Mouse (Mus musculus) gastrocnemius, postnatal 36 days (tissue): Measurements from ENCODE around the gene Maml3. TPM values are rescaled to one million over a fixed set of nuclear protein-coding genes. Genes with fewer than 3 reads are reported as not detected.
A peak's percentile ranks its signal among the peaks of the same experiment; 100 is the strongest.

Experiments used
- DNase-seq, 2 experiments: peaks; one replicate each; pipeline ENCODE4 v3.0.0; 2022
- intact Hi-C: fragments of 180-260 bp; cut with DNase I; formaldehyde crosslinking; loops from one replicate; pipeline ENCODE4 v1.15.1; 2025
- total RNA-seq, 2 experiments: library from RNA; stranded (reverse); gene quantifications; 2 replicates each; pipeline ENCODE4 v1.2.3; 2021

The Maml3 gene
- total RNA-seq, 2 experiments from 2014 or later: 1.9 to 2.6 TPM

DNA sequence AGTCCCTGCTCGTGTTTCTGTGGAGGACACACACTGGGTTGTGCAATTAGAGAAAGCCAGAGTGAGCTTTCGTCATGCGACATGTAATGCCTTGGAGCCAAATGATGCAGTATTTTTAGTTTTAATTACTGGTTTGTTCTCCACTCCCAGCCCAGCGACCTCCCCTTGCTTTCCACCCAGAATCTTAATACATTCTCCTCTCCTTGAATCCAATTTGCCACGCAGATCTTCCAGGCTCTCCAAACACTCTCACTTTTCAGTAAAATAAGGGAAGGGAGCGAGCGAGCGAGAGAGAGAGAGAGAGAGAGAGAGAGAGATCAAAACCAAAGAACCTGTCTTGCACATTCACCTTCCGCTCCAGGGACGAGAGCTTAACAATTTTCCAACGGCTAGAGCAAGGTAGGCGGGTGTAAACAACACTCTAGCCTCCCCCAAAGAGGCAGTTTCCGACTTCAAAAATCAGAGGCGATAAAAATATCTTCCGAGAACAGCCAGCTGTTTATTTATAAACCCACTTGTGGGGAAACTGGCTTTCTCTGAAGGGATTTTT lies 404.1 kb downstream of the Maml3 start:
- intact Hi-C loops: loop anchor here (2.0 to 10.0 kb wide), 4 partner anchors 196 to 542 kb away; no protein-coding TSS in a partner anchor
- no peak for DNase-seq

DNA sequence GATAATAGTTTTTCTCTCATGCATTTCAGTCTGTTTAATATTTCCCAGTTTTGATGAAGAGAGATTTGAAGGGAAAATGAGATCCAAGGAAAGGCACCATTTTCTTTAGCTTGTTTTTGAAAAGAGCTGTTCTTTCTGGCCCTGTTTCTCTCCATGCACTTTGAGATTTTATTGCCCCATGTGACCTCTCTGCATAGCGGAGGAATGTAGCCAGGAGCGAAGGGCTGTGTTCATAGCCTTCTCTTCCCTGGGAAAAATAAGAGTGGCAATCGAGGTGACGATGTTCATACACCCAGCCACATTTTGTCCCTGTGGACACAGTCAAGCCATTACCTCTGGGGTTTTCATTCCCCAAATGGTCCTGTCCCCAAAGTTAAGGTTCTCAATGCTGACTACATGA lies 404.8 kb downstream of the Maml3 start:
- DNase-seq: no peak
- intact Hi-C loops: loop anchor here (2.0 to 10.0 kb wide), 4 partner anchors 197 to 543 kb away; no protein-coding TSS in a partner anchor

DNA sequence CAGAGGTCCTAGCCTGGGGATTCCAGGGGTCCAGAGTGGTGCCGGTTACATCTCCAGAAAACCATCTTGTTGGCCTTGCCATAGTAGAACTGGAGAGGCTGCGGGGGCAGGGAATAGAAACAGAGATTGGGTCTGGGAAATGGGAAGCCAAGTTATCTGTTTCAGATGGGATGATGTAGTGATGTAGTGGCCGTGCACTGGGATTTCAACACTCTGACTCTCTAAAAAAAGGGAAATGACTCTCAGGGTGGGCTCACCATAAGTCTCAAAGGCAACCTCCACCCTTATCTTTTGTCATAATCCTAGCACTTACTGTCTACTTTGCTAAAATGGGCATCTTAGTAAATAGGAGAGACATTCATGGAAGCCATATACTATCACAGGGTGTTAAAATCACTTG lies 406.9 kb downstream of the Maml3 start:
- no peak for DNase-seq
- intact Hi-C loops: no loop called here

- no peak for DNase-seq
- intact Hi-C loops: no loop called here
Observed at GRCm38 (mm10) chr3:51695713-51696112, 409.2 kb downstream of the Maml3 start.

DNA sequence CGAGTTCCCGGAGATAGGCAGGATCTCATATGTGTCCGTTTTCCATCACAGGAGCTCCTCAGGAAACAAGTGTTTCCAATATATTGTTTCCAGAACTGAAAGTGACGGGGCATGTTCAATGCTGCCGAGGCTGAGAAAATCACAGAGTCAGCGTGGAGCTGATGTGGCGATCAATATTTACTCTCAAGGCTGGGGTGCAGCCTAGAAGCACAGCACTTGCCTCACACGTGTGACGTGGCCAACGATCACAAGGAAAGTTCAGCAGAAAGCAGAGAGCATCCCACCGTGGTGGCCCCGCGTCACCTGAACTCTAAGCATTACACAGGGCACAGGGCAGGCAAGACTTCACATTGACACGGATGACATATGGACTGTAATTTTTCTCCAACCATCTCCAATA lies 410.3 kb downstream of the Maml3 start:
- intact Hi-C loops: no loop called here
- DNase-seq: no peak

- intact Hi-C loops: no loop called here
- DNase-seq: no peak
Observed at GRCm38 (mm10) chr3:51693196-51693595, 411.7 kb downstream of the Maml3 start.

- DNase-seq: no peak
Observed at GRCm38 (mm10) chr3:51688725-51689124, 416.2 kb downstream of the Maml3 start.

DNA sequence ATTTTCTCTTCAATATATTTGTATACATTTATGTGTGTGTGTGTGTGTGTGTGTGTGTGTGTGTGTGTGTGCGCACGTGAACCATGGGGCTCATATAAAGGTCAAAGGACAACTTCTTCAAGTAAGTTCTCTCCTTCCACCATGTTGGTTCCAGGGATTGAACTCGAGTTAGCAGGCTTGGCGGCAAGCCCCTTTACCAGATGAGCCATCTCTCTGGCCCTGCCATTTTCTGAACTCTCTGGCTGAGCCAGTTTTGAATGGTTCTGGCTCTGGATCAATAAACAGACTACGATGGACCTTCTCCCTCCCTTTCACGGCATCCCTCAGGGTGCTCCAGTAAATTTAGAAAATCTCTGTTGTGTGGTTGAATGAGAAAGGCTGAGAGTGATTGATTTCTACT lies 418.1 kb downstream of the Maml3 start:
- intact Hi-C loops: loop anchor here (10.0 kb wide), 1 partner anchor 428 kb away; no protein-coding TSS in a partner anchor
- no peak for DNase-seq

More at GRCm38 (mm10) chr3:51688725-51689124, 416.2 kb downstream of the Maml3 start:
- intact Hi-C loops: loop anchor here (10.0 kb wide), 1 partner anchor 426 kb away; no protein-coding TSS in a partner anchor

DNA sequence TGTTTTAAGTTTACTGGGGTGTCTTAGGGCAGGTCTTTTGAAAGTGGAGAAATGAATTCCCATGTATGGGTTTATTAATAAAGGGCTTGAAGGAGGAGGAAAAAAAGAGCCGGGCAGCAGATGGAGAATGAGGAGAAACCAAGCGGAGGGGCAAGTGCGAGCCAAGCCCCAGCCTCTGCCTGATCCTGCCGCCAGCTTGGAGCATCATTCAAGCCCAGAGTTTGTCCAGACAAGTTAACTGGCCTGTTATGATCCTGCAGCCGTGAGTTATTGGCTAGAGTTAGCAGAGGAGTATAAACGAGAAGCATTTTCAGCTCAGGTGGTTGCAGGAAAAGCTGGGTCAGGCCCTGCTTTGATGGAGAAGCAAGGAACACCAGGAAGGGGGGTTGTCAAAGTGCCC lies 418.6 kb downstream of the Maml3 start:
- DNase-seq: no peak
- intact Hi-C loops: loop anchor here (10.0 kb wide), 1 partner anchor 428 kb away; no protein-coding TSS in a partner anchor

GRCm38 (mm10) chr3:51685539-51685938 lies 419.3 kb downstream of the Maml3 start:
- intact Hi-C loops: loop anchor here (10.0 kb wide), 1 partner anchor 429 kb away; no protein-coding TSS in a partner anchor
- no peak for DNase-seq

DNA sequence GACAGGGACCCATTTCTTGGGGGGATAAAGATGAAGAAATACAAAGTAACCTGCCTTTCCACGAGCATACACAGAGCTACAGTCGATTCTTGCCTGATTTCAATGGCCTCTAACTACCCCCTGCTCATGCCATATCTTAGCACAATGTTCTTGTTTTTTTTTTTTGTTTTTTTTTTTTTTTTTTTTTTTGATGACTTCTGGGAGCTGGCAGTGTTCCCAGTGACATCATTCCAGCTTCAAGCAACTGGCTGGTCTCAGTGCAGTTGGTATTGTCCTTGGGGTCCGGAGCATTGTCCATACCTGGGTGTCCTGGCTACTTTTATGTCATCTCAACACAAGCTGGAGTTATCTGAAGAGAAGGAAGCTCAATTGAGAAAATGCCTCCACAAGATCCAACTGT lies 429.9 kb downstream of the Maml3 start:
- intact Hi-C loops: no loop called here
- no peak for DNase-seq

- DNase-seq: peak; percentile 41 to 44
- intact Hi-C loops: no loop called here
Observed at GRCm38 (mm10) chr3:51673408-51674086, 431.3 kb downstream of the Maml3 start.

- DNase-seq: no peak
- intact Hi-C loops: no loop called here
Observed at GRCm38 (mm10) chr3:51672631-51673030, 432.2 kb downstream of the Maml3 start.

DNA sequence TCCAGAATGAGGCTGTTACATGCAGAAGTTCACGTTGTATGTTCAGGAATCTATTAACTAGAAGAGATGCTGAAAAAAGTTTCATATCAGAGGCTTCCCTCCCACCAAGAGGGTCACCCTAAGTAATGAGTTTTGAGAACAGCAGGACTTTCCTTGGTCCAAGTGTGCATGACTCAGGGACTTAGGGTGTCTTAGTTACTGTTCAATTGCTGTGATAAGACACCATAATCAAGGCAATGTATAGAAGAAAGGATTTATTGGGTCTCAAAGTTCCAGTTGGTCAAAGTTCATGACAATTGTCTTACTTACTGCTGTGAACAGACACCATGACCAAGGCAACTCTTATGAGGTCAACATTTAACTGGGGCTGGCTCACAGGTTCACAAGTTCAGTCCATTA lies 433.8 kb downstream of the Maml3 start:
- no peak for DNase-seq
- intact Hi-C loops: no loop called here

DNA sequence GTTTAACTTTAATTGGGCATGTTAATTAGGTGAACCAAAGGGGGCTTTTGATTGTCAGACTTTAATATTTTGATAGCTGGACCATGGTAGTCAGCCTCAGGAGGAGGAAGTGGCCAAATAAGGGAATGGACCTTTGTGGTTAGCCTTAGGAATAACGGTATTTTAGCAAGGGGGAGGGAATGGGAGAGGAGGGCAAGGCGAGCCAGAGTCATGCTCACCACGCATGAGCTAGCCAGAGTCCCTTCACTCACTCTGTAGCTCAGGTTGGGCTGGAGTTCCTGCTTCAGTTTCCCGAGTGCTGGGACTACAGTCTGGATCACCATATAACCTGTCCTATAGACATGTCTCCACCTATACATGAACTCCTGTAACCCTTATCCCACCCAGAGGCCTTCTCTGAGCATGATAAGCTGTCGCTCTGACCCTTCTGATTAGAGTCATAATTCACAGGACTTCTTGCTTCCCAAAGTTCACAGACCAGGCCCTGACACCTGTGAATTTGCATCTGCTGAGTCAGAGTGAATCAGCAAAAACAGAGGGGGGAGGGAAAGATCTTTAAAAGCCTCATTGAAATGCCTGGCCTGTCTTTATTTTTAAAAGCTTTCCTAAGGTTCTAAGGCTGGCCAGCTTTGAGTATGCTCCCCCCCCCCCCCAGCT lies 434.3 kb downstream of the Maml3 start:
- DNase-seq: no peak
- intact Hi-C loops: no loop called here

- no peak for DNase-seq
- intact Hi-C loops: no loop called here
Observed at GRCm38 (mm10) chr3:51668607-51669006, 436.3 kb downstream of the Maml3 start.

DNA sequence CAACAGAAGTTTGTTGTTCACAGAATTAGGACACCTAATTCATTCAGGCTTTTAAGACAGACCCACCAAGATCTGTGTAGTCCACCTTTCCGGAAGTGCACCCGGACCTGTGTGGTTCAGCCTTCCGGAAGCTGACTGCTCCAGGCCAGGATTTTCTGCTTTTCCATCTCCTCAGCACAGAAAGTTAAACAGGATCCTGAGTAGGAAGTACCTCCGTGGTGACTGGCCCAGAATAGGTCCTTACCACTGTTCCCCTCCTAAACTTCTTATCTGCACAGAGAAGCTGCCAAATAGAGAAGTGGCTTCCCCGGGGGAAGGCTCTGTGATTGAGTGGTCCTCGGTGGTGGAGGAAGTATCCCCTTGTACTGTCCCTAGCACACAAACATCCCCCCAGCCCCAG lies 442.3 kb downstream of the Maml3 start:
- intact Hi-C loops: no loop called here
- no peak for DNase-seq

DNA sequence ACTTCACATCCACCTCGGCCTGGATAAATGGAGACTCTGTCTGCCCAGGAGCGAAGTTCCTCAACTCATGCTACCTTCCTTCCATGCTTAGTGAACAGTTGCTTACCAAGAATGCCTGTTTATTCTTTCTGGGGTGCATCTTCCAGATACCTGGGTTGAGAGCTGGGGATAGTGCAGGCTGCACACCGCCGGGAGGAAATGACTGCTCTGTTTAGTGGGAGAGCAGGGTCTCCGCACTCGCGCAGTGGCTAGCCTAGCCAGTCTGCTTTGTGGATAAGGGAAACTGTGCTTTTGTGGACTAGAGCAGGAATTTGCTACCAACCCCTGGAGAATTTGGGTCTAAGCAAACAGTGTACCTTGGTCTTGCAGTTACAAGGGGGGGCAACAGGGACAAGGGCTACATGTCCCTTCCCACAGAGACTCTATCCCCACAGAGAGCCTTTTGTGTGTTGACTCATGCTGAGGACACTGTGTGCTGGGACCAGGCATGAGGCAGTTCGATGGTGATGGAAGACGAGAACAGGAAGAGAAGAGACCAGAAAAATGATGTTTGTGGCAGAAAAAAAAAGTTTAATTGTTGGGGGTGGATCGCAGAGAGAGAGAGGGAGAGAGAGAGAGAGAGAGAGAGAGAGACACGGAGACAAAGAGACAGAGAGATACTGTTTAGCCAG lies 442.9 kb downstream of the Maml3 start:
- DNase-seq: no peak
- intact Hi-C loops: no loop called here

- intact Hi-C loops: no loop called here
- DNase-seq: no peak
Observed at GRCm38 (mm10) chr3:51661376-51661775, 443.5 kb downstream of the Maml3 start.

DNA sequence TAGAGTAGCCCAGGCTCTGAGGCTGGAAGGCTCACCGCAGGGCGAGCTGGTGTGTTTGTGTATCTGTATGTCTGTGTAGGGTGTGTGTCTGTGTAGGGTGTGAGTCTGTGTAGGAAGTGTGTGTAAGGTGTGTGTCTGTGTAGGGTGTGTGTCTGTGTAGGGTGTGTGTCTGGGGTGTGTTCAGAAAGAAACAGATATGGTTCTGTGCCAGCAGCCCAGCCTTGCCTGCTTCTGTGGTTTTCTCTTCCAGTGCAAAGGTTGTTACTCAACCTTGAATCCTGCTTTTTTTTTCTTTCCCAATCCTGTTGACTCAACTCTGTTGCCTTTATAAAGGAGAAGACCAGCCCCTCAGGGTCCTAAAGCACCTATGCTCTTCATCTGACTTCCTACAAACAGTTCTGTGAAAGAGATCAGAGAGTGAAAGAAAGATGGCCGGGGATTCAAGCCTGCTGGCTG lies 444.0 kb downstream of the Maml3 start:
- DNase-seq: no peak
- intact Hi-C loops: no loop called here

DNA sequence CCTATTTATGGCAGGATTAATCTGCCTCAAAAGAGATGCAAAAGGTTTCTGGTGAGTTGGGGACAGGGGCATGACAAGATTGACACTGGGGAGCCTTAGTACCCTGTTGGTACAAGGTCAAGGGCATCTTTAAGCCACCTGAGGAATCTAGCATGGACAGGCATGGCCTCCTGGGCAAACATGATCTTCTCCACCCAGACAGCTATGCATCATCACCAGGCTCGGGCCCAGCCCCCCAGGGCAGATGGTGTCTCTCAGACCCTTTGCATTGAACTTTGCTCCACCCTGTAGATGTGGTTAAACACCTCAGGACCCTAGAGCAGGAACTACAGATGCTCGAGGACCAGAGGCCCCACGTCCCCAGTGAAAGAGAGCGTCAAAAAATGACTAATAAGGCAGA lies 444.8 kb downstream of the Maml3 start, which contains the start of gene Mgst2:
Mgst2 (plus strand) TSS at position 301 of the 400 bp plus-strand sequence.
- intact Hi-C loops: no loop called here
- no peak for DNase-seq
